Mouse (Mus musculus): ENCODE results near the gene Zbtb3. TPM values are rescaled to one million over a fixed set of nuclear protein-coding genes. Genes with fewer than 3 reads are reported as not detected.

Gene Zbtb3
- polyA plus RNA-seq, 1 experiment, result 2.4 TPM

GRCm38 (mm10) chr19:8839103-8839907 is 37.0 kb downstream of the Zbtb3 start, which contains the start of gene Gng3:
Gene Gng3, minus strand, starts transcription at chr19:8839194.
- peak within 1 kb of the TSS; percentile 66 for H3K4me3 ChIP-seq (ENCODE audit: insufficient read depth, low read length)
- H3K27ac ChIP-seq (ENCODE audit: insufficient read depth, low read depth, low read length), result no peak within 1 kb of the TSS
- no peak for TF ChIP-seq CTCF (IDR thresholded peaks at IDR 0.05; ENCODE audit: low read depth, low read length)
- TF ChIP-seq POLR2A (IDR thresholded peaks at IDR 0.05; ENCODE audit: borderline replicate concordance, low read depth, low read length), result no peak
- peaks cover 46% of the 10 kb centered on the region for H3K4me1 ChIP-seq (ENCODE audit: control insufficient read depth, insufficient read depth, low read length)

GRCm38 (mm10) chr19:8839908-8840791 is 37.8 kb downstream of the Zbtb3 start:
- peak overlapping the region; percentile 46 for H3K27ac ChIP-seq (ENCODE audit: insufficient read depth, low read depth, low read length)
- peaks cover 51% of the 10 kb centered on the region for H3K4me1 ChIP-seq (ENCODE audit: control insufficient read depth, insufficient read depth, low read length)
- TF ChIP-seq POLR2A (IDR thresholded peaks at IDR 0.05; ENCODE audit: borderline replicate concordance, low read depth, low read length) (peak; percentile 91), CTCF (IDR thresholded peaks at IDR 0.05; ENCODE audit: low read depth, low read length) (no peak)
- peak overlapping the region; percentile 83 for H3K4me3 ChIP-seq (ENCODE audit: insufficient read depth, low read length)

- peak overlapping the region; percentile 83 for H3K4me3 ChIP-seq (ENCODE audit: insufficient read depth, low read length)
- H3K4me1 ChIP-seq (ENCODE audit: control insufficient read depth, insufficient read depth, low read length), result peaks cover 51% of the 10 kb centered on the region
Measured at GRCm38 (mm10) chr19:8841012-8841411, 38.7 kb downstream of the Zbtb3 start.

GRCm38 (mm10) chr19:8842961-8843360 is 40.6 kb downstream of the Zbtb3 start:
- Histone ChIP-seq H3K27ac (ENCODE audit: insufficient read depth, low read depth, low read length) (peak overlapping the region; percentile 73), H3K4me1 (ENCODE audit: control insufficient read depth, insufficient read depth, low read length) (peaks cover 45% of the 10 kb centered on the region), H3K4me3 (ENCODE audit: insufficient read depth, low read length) (no peak overlapping the region)
- TF ChIP-seq POLR2A (IDR thresholded peaks at IDR 0.05; ENCODE audit: borderline replicate concordance, low read depth, low read length), result no peak
- TF ChIP-seq CTCF (IDR thresholded peaks at IDR 0.05; ENCODE audit: low read depth, low read length), result no peak

More at GRCm38 (mm10) chr19:8841012-8841411, 38.7 kb downstream of the Zbtb3 start:
- TF ChIP-seq CTCF (IDR thresholded peaks at IDR 0.05; ENCODE audit: low read depth, low read length), result no peak
- no peak for TF ChIP-seq POLR2A (IDR thresholded peaks at IDR 0.05; ENCODE audit: borderline replicate concordance, low read depth, low read length)
- no peak overlapping the region for H3K27ac ChIP-seq (ENCODE audit: insufficient read depth, low read depth, low read length)

GRCm38 (mm10) chr19:8844371-8845129 is 42.2 kb downstream of the Zbtb3 start:
- peak; percentile 28; the same call in 1 of the 2 replicates for TF ChIP-seq CTCF (IDR thresholded peaks at IDR 0.05; ENCODE audit: low read depth, low read length)
- no peak for TF ChIP-seq POLR2A (IDR thresholded peaks at IDR 0.05; ENCODE audit: borderline replicate concordance, low read depth, low read length)
- Histone ChIP-seq H3K4me3 (ENCODE audit: insufficient read depth, low read length) (peak overlapping the region; percentile 7; the same call in 1 of the 2 replicates), H3K27ac (ENCODE audit: insufficient read depth, low read depth, low read length) (peak overlapping the region; percentile 44), H3K4me1 (ENCODE audit: control insufficient read depth, insufficient read depth, low read length) (peaks cover 39% of the 10 kb centered on the region)

- H3K27ac ChIP-seq (ENCODE audit: insufficient read depth, low read depth, low read length), result no peak overlapping the region
- peaks cover 24% of the 10 kb centered on the region for H3K4me1 ChIP-seq (ENCODE audit: control insufficient read depth, insufficient read depth, low read length)
- H3K4me3 ChIP-seq (ENCODE audit: insufficient read depth, low read length), result no peak overlapping the region
- TF ChIP-seq CTCF (IDR thresholded peaks at IDR 0.05; ENCODE audit: low read depth, low read length), result no peak
Measured at GRCm38 (mm10) chr19:8848356-8848755, 46.0 kb downstream of the Zbtb3 start.

- Histone ChIP-seq H3K4me3 (ENCODE audit: insufficient read depth, low read length) (no peak within 1 kb of the TSS), H3K27ac (ENCODE audit: insufficient read depth, low read depth, low read length) (no peak within 1 kb of the TSS), H3K4me1 (ENCODE audit: control insufficient read depth, insufficient read depth, low read length) (peaks cover 10% of the 10 kb centered on the region)
- TF ChIP-seq POLR2A (IDR thresholded peaks at IDR 0.05; ENCODE audit: borderline replicate concordance, low read depth, low read length), result no peak
- no peak for TF ChIP-seq CTCF (IDR thresholded peaks at IDR 0.05; ENCODE audit: low read depth, low read length)
Measured at GRCm38 (mm10) chr19:8850402-8850901, 48.1 kb downstream of the Zbtb3 start, which contains the start of gene Lrrn4cl. Gene Lrrn4cl, plus strand, starts transcription at chr19:8850768.

- H3K4me1 ChIP-seq (ENCODE audit: control insufficient read depth, insufficient read depth, low read length), result peaks cover 15% of the 10 kb centered on the region
- no peak overlapping the region for H3K4me3 ChIP-seq (ENCODE audit: insufficient read depth, low read length)
- no peak for TF ChIP-seq POLR2A (IDR thresholded peaks at IDR 0.05; ENCODE audit: borderline replicate concordance, low read depth, low read length)
- TF ChIP-seq CTCF (IDR thresholded peaks at IDR 0.05; ENCODE audit: low read depth, low read length), result no peak
Measured at GRCm38 (mm10) chr19:8851639-8852038, 49.3 kb downstream of the Zbtb3 start.

More at GRCm38 (mm10) chr19:8851639-8852038, 49.3 kb downstream of the Zbtb3 start:
- no peak overlapping the region for H3K27ac ChIP-seq (ENCODE audit: insufficient read depth, low read depth, low read length)

Data from bone marrow macrophage, adult 2 months (primary cell).